Mouse (Mus musculus) thymus, adult 2 months (tissue): ENCODE data around the gene Pgls.

Experiments used
- CTCF ChIP-seq: fragments of 200-500 bp; IDR thresholded peaks from 2 replicates; pipeline ENCODE4 v1.5.1; 2012; ENCODE audit warnings: mild to moderate bottlenecking, control low read depth, low read length, moderate library complexity, borderline replicate concordance; ENCODE audit not compliant: control insufficient read depth, poor library complexity, insufficient read depth; ENCODE audit errors: extremely low read depth
- POLR2A ChIP-seq: fragments of 200-500 bp; IDR thresholded peaks from 2 replicates; pipeline ENCODE4 v1.6.1; 2012; ENCODE audit warnings: mild to moderate bottlenecking, low read length, control low read depth, moderate library complexity; ENCODE audit not compliant: control insufficient read depth, poor library complexity, insufficient read depth; ENCODE audit errors: extremely low read depth

DNA sequence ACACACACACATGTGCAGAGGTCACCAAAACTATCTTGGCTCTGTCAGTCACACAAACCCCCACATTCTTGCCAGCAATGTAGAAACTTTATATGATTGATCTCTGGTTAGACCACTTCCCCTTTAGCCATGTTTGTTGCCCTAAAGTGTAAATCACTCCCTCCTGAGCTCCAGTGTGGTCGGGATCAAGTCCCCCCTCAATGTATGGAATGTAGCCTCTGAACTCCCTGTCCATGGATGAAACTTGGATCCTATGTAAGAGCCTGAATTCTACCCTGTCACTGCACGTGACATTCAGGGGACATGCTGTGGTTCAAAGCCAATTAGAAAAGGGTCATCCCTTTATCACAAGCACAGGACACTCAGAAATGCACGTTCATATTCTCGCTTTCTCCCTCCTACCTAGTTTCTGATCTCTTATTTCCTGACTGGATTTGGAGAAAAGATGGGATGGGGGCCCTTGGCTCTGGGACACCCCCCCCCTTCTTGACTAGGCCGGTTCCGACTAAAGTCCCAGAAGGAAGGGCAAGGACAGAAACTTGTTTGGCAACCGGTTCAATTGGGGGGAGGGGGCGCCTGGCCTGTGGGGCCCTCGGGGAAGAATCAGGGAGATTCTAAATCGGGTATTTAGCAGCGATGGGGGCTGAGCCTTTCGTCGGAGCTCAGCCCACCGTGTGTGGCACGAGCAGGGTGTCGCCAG, 36.6 kb downstream of the Pgls start:
- no peak for TF ChIP-seq CTCF
- no peak for TF ChIP-seq POLR2A
